Mouse (Mus musculus) intestine, postnatal 0 days (tissue): Measurements from ENCODE around the gene Pigv. TPM values are rescaled to one million over a fixed set of nuclear protein-coding genes. Genes with fewer than 3 reads are reported as not detected.
A peak's percentile ranks its signal among the peaks of the same experiment; 100 is the strongest.

Experiments used
- ATAC-seq: fragments of 200-750 bp; cut with Nextera tagmentation; 2 replicates; pipeline ENCODE4 v1.8.0; 2017; ENCODE audit warnings: mild to moderate bottlenecking, moderate TSS enrichment, moderate library complexity
- H3K27ac ChIP-seq: fragments of 300-500 bp; sonication (generic); 2 replicates; pipeline ENCODE4 v1.5.1; 2014; ENCODE audit warnings: mild to moderate bottlenecking, low read depth, low read length, moderate library complexity
- H3K27me3 ChIP-seq: fragments of 300-500 bp; sonication (generic); replicated peaks from 2 replicates; pipeline ENCODE4 v1.6.1; 2014; ENCODE audit warnings: low read length, mixed read lengths; ENCODE audit not compliant: control insufficient read depth, insufficient read depth
- H3K36me3 ChIP-seq: fragments of 300-500 bp; sonication (generic); 2 replicates; pipeline ENCODE4 v1.6.1; 2014; ENCODE audit warnings: mild to moderate bottlenecking, moderate library complexity; ENCODE audit not compliant: control insufficient read depth, insufficient read depth
- H3K4me1 ChIP-seq: fragments of 300-500 bp; sonication (generic); replicated peaks from 2 replicates; pipeline ENCODE4 v1.6.1; 2014; ENCODE audit warnings: antibody characterized with exemption, low read length, mixed read lengths; ENCODE audit not compliant: control insufficient read depth, insufficient read depth
- H3K4me2 ChIP-seq: fragments of 300-500 bp; sonication (generic); replicated peaks from 2 replicates; pipeline ENCODE4 v1.6.1; 2014; ENCODE audit warnings: low read depth, mild to moderate bottlenecking, moderate library complexity
- H3K4me3 ChIP-seq: fragments of 300-500 bp; sonication (generic); 2 replicates; pipeline ENCODE4 v1.5.1; 2014; ENCODE audit warnings: low read depth, low read length
- H3K9ac ChIP-seq: fragments of 300-500 bp; sonication (generic); 2 replicates; pipeline ENCODE4 v1.6.1; 2014; ENCODE audit warnings: mild to moderate bottlenecking, low read depth, low read length
- H3K9me3 ChIP-seq: fragments of 300-500 bp; sonication (generic); 2 replicates; pipeline ENCODE4 v1.6.1; 2016; ENCODE audit warnings: mixed run types; ENCODE audit not compliant: control insufficient read depth
- CTCF ChIP-seq: sonication (generic); IDR thresholded peaks from 2 replicates; pipeline ENCODE4 v1.5.1; 2016; ENCODE audit warnings: low read depth, mild to moderate bottlenecking, control low read depth, antibody characterized with exemption, moderate library complexity
- WGBS: fragments of 180-500 bp; shearing (Covaris S2); extraction: QIAGEN DNeasy Blood & Tissue Kit; methylation state at CpG from one replicate; pipeline ENCODE4 v1.1.7; 2014; 5-methylcytosine and 5-hydroxymethylcytosine counted together
- polyA plus RNA-seq: library from polyadenylated mRNA; unstranded; fragments of >200 nt; fragmentation: Nextera tagmentation; extraction: Ambion mirVana; gene quantifications from 2 replicates; pipeline ENCODE4 v1.2.1, GENCODE M21; 2015

The Pigv gene
- polyA plus RNA-seq = 10.7 and 12.5 TPM in 2 replicates

GRCm38 (mm10) chr4:133671881-133672844 is at the start of gene Pigv:
TSS of gene Pigv (minus strand) at chr4:133672647.
- H3K4me1 ChIP-seq = peaks cover 4% of the 10 kb centered on the region; the same call in 1 of the 2 replicates
- H3K9ac ChIP-seq = peak within 1 kb of the TSS; percentile 92
- no peak for TF ChIP-seq CTCF
- peaks cover 12% of the 10 kb centered on the region for H3K36me3 ChIP-seq
- no peaks in the 10 kb centered on the region for H3K27me3 ChIP-seq
- no peaks in the 10 kb centered on the region for H3K9me3 ChIP-seq
- peak within 1 kb of the TSS; percentile 77 for H3K4me3 ChIP-seq
- peak; percentile 94 for ATAC-seq
- H3K27ac ChIP-seq = peak within 1 kb of the TSS; percentile 97
- WGBS = under 1% methylated on average over 70 of the region's 76 CpGs
- H3K4me2 ChIP-seq = peak within 1 kb of the TSS; percentile 74

- Histone ChIP-seq H3K9me3 (no peaks in the 10 kb centered on the region), H3K27me3 (no peaks in the 10 kb centered on the region), H3K4me3 (no peak overlapping the region), H3K27ac (no peak overlapping the region), H3K36me3 (peaks cover 64% of the 10 kb centered on the region), H3K4me1 (no peaks in the 10 kb centered on the region), H3K4me2 (no peak overlapping the region), H3K9ac (no peak overlapping the region)
- no peak for ATAC-seq
- 85% methylated on average over 3 of the region's 3 CpGs for WGBS
- no peak for TF ChIP-seq CTCF
These were observed 47.3 kb upstream of the Pigv start for GRCm38 (mm10) chr4:133719791-133720190.

- Histone ChIP-seq H3K4me2 (no peak overlapping the region), H3K9me3 (no peaks in the 10 kb centered on the region), H3K4me1 (no peaks in the 10 kb centered on the region), H3K27me3 (no peaks in the 10 kb centered on the region), H3K9ac (no peak overlapping the region), H3K4me3 (no peak overlapping the region), H3K27ac (no peak overlapping the region), H3K36me3 (peaks cover 50% of the 10 kb centered on the region)
- ATAC-seq = no peak
- TF ChIP-seq CTCF = no peak
- 72% methylated on average over 5 of the region's 5 CpGs for WGBS
These were observed 40.3 kb upstream of the Pigv start for GRCm38 (mm10) chr4:133712755-133713154.

GRCm38 (mm10) chr4:133711307-133712076 is 39.0 kb upstream of the Pigv start:
- Histone ChIP-seq H3K36me3 (peaks cover 46% of the 10 kb centered on the region), H3K27ac (no peak overlapping the region), H3K27me3 (no peaks in the 10 kb centered on the region), H3K4me3 (no peak overlapping the region), H3K4me1 (peaks cover 9% of the 10 kb centered on the region; the same call in 1 of the 2 replicates), H3K4me2 (no peak overlapping the region), H3K9me3 (no peaks in the 10 kb centered on the region), H3K9ac (no peak overlapping the region)
- 77% methylated on average over 6 of the region's 6 CpGs for WGBS
- TF ChIP-seq CTCF = no peak
- ATAC-seq = no peak

GRCm38 (mm10) chr4:133709395-133709794 is 36.9 kb upstream of the Pigv start:
- TF ChIP-seq CTCF = no peak
- Histone ChIP-seq H3K4me2 (no peak overlapping the region), H3K4me3 (no peak overlapping the region), H3K9me3 (no peaks in the 10 kb centered on the region), H3K27ac (no peak overlapping the region), H3K27me3 (no peaks in the 10 kb centered on the region), H3K9ac (no peak overlapping the region), H3K4me1 (peaks cover 14% of the 10 kb centered on the region; the same call in 1 of the 2 replicates), H3K36me3 (peaks cover 48% of the 10 kb centered on the region)
- WGBS = 63% methylated on average over 2 of the region's 2 CpGs
- no peak for ATAC-seq

GRCm38 (mm10) chr4:133707464-133707863 is 35.0 kb upstream of the Pigv start:
- no peak for TF ChIP-seq CTCF
- H3K36me3 ChIP-seq = peaks cover 46% of the 10 kb centered on the region
- no peaks in the 10 kb centered on the region for H3K9me3 ChIP-seq
- 38% methylated on average over 1 of the region's 1 CpGs for WGBS
- no peak overlapping the region for H3K4me2 ChIP-seq
- H3K27me3 ChIP-seq = no peaks in the 10 kb centered on the region
- H3K4me3 ChIP-seq = no peak overlapping the region
- 0 out of 2 replicates have a peak overlapping the region, but pooled peaks have one; percentile 60 for H3K27ac ChIP-seq
- H3K4me1 ChIP-seq = peaks cover 14% of the 10 kb centered on the region; the same call in 1 of the 2 replicates
- no peak for ATAC-seq
- no peak overlapping the region for H3K9ac ChIP-seq
